Mouse (Mus musculus) small intestine, adult 10 weeks (tissue): ENCODE data around the gene Chic1. TPM values are rescaled to one million over a fixed set of nuclear protein-coding genes. Genes with fewer than 3 reads are reported as not detected.

Experiments used
- polyA plus RNA-seq: library from polyadenylated mRNA; stranded (reverse); fragments of 350-450 nt; fragmentation: Illumina TruSeq; extraction: RNeasy Lipid Tissue Mini Kit (QIAGEN cat#74804); gene quantifications from one replicate; pipeline ENCODE4 v1.2.3, GENCODE M21; 2014; ENCODE audit warnings: low replicate concordance

Gene Chic1
- 8.6 TPM for polyA plus RNA-seq

DNA sequence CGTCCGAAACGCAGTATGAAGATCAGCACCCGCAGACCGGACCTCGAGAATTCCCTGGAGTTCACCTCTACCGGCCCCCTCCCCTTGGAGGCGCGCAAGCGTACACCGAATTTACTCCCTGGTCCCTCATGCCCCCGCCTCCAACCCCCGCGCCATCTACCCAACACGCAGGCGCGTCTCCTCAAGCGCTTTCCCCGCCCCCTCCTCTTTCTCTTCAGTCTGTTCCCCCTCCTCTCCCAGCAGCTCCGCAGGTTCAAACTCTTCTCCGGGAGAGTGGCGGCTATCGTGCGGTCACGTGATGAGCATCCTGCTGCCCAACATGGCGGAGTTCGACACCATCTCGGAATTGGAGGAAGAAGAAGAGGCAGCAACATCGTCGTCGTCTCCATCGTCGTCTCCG lies at the start of gene Chic1:
TSS of gene Chic1 (plus strand) at position 190 of the 400 bp plus-strand sequence.

DNA sequence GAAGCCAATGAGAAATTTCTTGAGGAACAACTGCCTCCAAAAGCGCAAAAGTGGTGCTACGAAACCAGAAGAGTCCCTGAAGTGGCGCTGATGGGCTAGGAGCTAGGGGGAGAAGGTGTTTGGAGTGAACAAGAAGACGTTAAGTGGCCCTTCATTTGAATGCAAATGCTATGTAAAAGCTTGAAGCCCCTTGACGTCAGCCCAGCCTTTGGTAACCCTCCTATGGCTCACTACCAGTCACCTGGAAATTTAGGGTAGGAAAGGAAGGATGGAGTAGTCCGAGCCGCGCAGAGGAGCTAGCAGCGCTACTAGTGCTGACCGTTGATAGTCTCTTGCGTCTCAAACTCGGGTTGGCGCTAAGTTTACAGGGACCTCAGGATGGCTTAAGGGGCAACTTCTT lies 35.1 kb upstream of the Chic1 start, which contains the start of gene Cdx4:
TSS of gene Cdx4 (plus strand) at position 253 of the 400 bp plus-strand sequence.

GRCm38 (mm10) chrX:103414167-103414566 lies 57.9 kb downstream of the Chic1 start, which contains the start of gene Tsx:
Gene Tsx, plus strand, starts transcription at chrX:103414467.

DNA sequence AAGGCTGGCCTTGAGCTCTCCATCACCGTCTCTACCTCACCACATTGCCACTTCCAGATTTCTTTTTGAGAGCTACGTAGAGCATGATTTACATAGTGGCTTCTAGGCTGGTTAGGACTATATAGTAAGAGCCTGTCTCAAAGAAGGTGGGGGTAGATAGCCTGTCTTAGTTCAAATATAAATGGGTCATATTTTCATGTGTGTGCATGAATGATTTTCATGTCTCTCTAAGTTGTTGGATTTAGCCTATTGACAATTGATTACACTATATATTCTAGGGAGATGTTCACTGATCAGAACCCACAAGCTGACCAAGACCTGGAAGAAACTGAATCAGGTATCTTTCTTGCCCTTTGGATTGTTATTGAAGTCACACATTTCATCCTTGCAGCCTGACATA lies 65.4 kb downstream of the Chic1 start, which contains the start of gene Gm26992:
TSS of gene Gm26992 (plus strand) at position 301 of the 400 bp plus-strand sequence.

Other genes starting within 250 kb of the Chic1 start
- gene Nap1l2, start 169.8 kb upstream of the Chic1 start, polyA plus RNA-seq: 1.0 TPM
- not detected for gene Cdx4, start 35.1 kb upstream of the Chic1 start, polyA plus RNA-seq
- 0.59 TPM for gene Tsx, start 58.0 kb downstream of the Chic1 start, polyA plus RNA-seq
- gene Gm26992, start 65.5 kb downstream of the Chic1 start, polyA plus RNA-seq: not detected